Mouse (Mus musculus) heart, adult 8-10 months (tissue): ENCODE data around the gene Itih5. TPM values are rescaled to one million over a fixed set of nuclear protein-coding genes. Genes with fewer than 3 reads are reported as not detected.

Source experiments
- DNase-seq: peaks from one replicate; pipeline ENCODE4 v3.0.0; 2022; ENCODE audit warnings: low spot score
- total RNA-seq, 4 experiments: library from RNA; stranded (reverse); gene quantifications; 2 replicates each; pipeline ENCODE4 v1.2.4; 2022

Itih5 gene
- total RNA-seq, result 1 to 10 TPM; 2.7 to 5.7 (median 4.1) TPM

DNA sequence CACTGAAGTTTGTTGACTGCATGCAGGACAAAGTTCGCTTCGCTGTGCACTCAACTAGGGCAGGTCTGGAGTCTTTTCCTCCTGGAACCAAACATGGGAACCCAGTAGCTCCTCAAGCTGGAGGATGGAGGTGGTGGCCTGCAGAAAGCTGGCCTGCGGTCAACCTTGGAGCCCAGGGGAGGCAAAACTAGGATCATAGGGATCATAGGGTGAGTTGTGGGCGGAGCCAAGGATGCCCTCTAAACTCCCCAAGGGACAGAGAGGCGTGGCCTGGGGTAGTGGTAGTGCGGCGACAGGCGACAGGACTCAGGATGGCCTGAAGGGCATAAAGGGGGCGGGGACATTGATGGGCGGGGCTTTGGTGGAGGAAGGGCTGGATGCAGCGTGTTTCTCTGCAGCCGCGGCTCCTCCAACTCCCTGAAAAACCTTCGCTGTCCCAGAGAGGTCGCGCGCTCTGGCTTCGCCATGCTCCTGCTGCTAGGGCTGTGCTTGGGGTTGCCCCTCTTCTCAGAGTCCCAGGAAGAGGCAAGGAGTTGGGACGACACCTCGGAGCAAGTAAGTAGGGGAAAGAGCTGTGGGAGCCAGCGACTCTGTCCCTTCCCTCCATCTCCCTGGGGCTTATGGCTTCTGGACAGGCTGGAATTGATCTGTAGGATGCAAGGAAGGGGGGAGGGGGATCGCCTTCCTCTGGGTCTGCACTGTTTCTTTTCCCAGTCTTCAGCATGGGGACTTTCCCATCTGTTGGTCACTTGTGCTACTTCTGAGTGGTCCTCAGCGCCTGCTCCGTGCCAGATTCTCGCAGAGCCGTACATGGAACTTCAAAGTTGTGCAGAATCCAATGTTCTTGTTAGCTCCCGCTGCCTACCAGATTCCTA, at the start of gene Itih5:
TSS of gene Itih5 (plus strand) at position 371 of the 875 bp plus-strand sequence.
- DNase-seq, result no peak

DNA sequence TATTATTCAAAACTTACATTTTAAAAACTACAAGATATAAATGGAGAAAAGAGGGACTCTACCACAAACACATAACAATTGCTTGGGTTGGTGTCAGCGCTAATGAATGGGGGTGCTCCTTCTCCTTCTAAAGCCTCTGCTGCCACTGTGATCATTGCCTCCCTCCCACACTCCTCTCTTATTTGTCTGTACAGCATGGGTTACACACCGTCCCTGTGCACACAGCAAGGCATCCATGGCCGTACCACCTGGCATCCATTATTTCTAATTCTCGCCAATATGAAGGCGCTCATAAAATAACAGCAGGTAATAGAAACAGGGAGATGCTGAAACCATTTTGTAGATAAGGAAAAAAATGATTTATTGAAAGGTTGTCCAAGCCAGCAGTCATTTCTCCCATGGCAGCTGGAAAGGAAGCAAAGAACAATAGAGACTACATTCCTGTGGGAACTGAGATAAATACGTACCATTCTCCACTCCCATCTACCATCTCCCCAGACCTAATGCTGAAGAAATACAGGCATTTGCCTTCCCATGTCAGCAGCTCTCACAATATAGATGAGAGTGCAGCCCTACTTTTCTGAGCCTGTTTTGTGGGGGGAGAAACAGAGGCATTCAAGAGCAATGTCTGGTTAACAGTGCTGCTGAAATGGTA, 44.7 kb upstream of the Itih5 start:
- no peak for DNase-seq

DNA sequence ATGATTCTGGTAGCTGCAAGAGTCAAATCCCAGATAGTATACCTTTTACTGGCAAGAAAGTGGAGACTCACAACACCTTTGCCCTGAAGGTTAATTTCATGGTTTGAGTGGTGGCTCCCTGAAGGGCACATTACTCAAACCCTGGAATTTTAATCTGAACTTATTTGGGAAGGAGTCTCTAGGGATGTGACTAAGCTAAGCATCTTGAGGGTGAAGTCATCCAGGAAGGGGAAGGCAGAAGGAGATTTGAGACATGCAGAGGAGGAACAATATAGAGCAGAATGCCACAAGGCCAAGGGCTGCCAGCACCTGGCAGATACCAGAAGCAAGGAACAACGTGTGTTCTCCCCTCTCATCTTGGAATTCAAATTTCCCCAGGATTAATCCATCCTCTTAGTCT, 34.6 kb upstream of the Itih5 start:
- DNase-seq, result no peak

DNA sequence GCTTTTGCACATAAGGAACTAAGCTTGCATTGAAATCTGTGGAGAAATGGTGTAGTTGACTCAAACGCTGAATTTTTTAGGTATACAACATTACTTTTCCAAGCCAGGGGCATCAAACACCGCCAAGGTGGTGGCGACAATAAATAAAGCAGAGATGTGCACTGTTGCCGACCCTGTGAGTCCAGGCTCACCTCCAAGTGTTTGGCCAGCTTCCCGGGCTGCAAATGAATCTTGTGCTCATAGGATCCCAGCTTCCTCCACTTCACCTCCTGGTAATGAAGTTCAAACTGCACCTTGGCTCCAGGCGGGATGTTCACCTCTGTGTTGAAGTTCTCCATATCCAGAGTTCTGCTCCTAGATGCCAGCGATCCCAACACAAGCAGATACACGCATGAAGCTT, 34.1 kb upstream of the Itih5 start:
- DNase-seq, result no peak

DNA sequence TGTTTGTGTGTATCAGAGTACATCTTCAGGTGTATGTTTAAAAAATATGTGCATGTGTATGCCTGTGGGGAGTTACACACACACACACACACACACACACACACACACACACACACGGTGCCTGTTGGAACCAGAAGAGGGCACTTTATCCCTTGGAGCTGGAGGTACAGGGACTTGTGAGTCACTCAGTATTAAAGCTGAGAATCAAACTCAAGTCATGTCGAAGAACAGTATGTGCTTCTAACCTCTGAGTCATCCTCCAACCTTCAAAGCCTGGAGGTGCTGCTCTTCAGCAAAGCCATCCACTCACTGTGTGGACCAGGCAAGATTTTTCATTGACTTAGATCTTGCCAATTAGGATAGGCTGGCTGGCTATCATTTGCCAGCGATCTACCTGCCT, 31.5 kb upstream of the Itih5 start:
- no peak for DNase-seq

DNA sequence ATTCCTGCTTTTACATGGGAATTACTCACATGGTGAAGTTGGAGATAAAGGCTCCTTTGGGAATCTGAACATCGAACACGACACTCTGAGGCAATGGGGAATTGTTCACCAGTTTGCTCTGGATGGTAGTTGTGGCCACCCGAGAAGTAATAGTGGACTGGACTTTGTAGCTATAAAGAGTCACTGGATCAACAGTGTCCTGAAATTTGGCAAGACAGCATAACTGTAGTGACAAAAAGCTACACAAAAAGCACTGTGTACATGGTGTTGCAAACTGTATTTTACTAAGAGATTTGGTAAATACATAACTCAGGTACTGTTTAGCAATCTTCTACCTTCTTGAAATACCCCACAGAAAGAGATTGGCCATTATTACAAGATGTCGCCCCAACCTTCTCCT, 27.2 kb upstream of the Itih5 start:
- DNase-seq, result no peak

DNA sequence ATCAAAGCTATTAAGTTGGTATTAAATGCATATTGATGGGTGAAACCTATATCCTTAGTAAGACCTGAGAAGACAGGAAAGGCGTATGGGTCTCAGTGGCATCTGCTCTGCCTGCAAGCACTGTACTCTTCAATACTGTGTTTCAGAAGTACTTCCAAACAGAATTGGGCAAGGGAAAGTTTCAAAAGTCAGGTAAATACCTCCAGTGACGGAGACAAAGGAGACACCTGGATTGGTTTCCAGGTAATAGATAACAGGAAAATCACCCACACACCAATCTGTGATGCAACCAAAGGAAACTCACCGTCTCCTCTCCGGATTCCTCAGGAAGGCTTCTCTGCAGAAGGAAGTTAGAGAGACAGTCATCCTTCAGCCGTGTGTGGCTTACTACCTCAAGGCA, 25.9 kb upstream of the Itih5 start:
- DNase-seq, result no peak

DNA sequence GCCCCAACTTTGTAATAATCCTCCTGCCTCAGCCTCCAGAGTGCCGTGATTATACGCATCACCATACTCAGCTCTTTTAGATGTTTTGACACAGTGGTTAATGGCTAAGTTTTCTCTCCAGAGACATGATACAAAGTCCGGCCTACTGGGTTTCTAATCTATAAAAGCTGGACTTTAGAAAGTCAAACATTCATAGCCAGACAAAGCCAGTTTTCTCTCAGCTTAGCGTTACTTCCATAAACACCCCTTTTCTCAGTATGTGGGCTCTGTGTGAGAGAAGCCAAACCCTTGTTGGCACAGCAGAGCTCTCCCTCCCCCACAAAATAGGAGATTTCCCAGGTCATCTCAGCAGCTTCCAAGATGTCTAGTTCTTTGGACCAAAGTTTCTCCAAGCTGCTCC, 24.8 kb upstream of the Itih5 start:
- DNase-seq, result no peak

DNA sequence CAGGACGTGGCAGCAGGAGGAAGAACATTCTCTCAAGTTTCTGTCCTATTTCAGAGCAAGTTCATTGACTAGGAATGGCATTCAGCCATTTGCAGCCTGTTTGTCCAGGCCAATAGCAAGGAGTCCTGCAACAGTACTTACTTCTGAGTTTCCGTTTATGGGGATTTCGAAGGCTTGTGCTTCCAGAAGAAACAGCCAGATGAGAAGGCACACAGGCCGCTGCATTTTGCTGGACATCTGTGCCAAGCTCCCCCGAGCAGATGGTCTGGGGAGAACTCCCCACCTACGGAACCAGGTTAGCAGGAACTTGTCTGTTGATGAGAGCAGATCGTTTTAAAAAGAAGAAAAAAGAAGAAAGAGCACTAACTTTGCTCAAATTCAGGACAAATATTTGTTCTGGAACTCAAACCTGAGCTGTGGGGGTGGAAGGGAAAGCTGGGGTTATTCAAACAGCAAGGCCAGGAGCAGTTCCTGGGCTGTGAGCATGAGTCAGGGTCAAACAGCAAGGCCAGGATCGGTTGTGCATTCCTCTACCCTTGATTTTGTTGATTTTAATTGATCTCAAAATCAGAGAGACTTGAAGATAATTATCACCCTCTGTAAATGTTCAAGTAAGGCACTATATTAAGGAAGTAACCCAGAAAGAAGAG, 22.9 kb upstream of the Itih5 start:
- no peak for DNase-seq

DNA sequence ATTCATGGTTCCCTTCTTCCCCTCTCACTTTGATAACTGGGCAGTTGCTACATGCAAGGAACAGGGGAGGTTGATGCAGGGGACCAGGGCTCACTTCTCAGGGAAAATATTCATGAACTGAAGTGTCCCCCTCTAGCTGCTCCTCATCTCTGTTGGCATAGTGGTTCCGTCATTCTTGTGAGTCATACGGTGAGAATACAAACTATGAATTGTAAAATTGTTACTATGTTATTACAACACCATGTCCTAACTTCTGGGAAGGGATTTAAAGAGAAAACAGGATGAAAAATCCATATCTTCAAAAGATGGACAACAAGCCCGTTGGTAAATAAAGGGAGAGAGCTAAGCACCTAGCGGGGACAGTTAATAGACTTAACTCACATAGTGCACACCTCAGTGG, 22.1 kb upstream of the Itih5 start, which contains the start of gene Itih2:
TSS of gene Itih2 (minus strand) at position 101 of the 400 bp plus-strand sequence.
- no peak for DNase-seq

DNA sequence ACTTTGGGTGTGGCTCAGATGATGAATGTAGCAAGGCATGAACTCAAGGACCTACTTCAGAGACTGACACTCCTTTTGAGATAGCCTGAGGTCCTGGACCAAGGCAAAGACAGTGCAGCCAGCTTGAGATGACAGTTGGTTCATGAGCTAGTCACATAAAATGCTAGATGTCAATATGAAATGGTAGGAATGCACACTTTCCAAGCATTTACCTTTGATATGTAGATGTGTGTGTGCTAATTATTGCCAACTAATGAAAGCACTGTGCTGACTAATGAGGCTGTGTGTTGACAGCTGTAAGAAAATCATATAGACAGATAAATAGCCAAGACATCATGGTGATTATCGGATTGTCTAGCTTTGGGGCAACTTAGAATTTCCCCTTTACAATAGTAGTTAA, 21.2 kb upstream of the Itih5 start:
- no peak for DNase-seq

DNA sequence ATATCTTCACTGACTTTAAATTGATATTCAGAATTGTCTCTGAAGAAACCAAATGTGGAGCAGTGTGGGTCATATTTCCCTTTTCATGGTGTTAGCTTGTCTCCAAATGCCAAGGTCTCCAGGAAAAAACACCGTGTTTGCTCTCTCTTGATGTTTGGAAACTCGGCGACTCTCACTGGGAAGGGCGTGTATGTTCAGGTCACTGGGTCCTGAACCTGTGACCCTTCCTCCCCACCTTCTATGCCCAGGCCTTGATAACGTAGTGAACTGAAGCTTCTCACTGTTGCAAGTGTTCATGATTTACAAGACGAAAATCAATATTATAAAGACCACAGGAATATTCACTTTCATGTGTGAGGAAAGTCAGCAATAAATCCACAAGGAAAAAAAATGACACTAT, 19.4 kb upstream of the Itih5 start:
- DNase-seq, result no peak

DNA sequence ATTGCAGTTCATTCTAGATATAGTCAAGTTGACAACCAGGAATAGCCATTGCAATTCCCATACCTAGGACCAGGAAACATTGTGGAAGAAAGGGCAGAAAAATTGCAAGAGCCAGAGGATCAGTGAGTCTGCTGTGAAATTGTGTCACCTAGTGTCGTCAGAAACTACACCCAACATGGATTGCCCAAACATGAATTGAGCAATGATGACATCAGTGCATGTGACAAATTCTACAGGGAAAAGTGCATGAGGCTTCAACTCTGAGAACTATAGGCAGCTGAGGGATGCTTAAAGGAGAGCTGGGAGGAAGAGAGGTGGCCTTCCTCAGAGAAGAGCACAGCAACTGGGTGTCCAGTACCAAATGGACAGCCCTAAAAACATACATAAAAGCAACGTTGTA, 16.1 kb upstream of the Itih5 start:
- DNase-seq, result no peak

DNA sequence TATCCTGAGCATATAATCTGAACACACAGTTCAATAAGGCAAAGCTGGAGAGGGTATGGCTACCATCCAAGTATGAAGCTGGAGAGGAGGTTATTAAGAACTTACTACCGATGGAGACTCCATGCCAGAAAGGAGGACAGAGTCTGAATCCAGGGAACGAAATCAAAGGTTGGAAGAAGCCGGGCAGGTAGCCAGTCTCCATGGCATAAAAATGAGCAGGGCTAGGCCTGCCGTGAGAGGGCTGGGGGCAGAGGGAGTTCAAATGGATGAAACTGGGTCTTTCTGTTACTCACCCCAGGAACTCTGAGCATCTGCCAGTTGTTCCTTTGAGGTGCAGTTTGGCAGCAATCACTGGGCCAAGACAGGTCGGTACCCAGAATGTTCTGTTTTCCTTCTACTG, 12.9 kb upstream of the Itih5 start:
- DNase-seq, result no peak

DNA sequence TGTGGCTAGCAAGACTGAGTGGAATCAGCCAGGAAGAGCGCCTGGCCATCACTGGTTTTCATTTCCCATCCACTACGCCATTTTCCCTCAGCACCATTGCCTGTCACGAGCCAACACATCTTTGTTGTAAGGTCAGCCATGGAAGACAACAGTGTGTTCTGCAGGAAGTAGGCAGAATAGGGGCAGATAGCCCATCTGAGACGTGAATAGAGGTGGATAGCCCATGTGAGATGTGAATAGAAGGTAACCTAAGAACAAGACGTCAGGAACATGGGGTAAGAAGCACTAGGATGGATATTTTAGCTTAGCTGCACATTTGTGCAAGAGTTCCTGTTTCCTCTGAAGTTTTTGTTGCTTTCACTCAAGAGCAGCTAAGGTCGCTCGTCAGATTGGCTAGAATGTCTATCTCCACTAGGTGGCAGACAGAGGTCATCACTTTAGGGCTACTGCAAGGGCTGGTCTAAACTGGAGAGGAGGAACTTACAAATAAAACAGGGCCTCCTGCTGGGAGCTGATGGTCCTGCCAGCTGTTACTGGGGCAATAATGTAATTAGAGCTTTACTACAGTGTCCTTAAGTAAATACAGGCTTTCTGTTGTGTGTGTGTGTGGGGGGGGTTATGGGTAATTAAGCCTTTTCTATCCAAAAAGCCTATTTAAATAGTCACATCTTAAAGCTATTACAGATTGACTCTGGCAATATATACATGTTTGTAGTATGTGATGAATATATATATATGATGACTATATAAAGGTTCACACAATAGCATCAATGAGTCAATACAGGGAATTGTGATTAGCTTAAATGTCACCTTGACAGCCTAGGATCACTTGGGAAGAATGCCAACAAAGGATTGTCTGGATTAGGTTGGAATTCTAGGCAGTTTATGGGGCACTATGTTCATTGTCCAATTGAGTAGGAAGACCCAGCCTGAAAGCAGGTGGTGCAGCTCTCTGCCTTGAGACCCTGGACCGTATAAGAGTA, 10.6 kb upstream of the Itih5 start:
- peak; percentile 76 for DNase-seq

DNA sequence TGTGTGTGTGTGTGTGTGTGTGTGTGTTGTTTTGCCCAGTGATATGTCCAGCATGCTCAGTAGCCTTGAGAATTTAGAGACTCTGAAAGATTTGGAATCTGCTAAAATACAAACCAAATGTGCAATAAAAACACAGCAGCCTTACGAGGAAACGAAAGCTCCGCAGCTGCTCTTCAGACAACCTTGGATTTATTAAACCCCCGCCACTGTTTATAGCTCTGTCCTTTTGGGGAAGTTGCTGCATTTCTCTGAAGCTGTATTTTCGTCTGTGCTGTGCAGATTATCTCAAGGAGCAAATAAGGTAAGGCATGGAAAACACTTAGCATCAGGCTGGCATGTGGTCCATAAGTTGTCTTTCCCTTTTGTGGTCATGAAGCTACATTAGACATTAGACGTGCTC, 7.9 kb upstream of the Itih5 start:
- no peak for DNase-seq

DNA sequence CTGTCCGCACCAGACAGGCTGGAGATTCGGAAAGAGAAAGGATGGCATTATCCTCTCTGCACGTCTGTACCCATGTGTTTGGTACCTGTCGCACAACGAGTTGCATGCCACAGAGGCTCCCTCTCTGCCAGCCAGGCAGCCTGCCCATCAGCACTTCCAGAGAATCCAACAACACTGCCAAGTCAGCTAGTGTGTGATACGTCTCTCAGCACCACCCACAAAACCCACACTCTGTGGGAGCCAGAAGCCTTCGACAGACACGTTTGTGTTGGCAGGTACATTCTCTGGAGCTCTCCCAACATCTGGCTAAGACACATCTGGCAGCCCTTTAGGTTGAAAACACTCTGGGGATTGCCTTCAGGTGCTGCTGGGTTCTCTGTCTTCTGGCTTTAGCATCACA, 6.2 kb upstream of the Itih5 start:
- DNase-seq, result no peak

DNA sequence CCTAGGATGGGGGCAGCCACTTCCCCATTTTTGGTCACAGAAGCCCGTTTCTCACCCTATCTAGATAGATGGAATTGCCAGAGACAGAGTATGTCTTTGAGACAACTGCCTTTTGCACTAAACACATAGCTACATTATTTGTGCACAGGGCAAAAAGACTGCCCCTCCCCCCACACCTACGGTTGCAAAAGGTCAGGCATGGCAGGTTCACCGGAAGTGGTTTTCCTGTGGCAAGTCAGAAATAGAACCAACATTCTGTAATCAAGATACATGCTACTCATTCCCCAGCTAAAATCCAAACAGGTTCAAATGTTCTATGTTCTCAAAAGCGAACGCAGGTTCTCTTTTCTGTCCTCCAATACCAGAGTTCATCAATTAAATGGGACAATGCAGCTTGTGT, 781 bp upstream of the Itih5 start:
- no peak for DNase-seq

DNA sequence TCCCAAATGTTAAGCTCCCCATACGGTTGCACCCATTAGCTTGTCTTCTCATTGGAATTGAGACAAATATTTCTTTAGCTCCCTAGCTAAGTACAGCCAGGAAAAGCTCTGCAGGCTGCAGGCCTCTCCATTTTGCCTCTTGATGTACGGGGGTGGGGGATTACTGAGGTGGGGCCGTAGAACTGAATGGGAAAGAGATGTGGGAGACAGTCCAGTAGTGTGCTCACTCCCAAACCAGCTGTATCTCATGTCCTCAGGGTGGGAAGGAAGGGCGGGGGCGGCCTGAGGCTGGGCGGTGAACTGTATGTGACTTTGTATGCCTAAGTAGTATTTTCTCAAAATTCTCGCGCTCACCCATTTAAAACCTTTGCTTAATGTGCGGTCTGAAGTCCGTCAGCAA, 3.8 kb downstream of the Itih5 start:
- DNase-seq, result no peak

DNA sequence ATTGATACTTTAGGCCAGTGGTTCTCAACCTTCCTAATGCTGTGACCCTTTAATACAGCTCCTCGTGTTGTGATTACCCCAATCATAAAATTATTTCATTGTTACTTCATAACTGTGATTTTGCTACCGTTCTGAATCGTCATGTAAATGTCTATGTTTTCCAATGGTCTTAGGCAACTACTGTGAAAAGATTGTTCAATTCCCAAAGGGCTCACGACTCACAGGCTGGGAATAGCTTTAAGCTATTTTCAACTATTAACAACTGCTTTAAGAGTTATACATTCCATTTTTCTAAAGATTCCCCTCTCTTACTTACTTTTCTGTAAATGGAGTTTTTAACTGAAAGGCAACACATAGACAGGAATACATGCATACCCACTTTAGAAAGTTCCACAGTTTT, 8.6 kb downstream of the Itih5 start:
- no peak for DNase-seq

DNA sequence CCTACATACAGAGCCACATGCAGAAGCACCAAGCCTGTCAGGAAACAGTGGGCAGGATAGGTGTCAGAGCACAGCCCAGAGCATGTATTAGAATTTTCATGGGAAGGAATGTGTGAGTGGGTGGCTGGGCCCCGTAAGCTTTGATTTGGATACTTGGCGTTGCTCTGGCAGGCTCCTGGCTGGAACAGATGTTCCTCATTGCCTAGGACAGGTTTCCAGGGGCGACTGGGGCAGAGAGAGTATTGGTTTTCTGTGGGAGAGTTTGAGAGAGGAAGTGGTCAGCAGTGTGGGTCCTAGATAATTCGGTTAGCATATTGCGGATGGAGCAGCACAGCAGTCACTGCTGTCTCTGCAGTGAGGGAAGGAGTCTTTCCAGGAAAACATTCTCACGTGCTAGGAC, 13.3 kb downstream of the Itih5 start:
- no peak for DNase-seq

DNA sequence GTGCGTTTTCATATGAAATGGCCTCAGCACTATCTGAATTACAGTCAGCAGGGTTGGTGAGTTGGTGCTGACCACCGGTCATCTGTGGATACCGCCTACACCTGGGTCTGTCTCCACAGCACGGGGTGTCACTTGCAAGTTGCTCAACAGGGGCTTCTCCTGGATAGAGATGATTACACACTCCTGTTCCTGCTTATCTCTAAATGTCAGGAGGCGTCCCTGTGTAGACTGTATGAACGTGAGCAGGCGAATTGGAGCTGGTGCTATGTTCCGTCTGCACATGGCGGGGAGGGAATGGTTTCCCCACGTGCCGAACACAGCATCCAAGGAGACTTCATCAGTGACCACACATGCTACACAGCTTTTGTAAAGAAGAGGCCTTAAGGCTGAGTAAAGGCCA, 13.9 kb downstream of the Itih5 start:
- DNase-seq, result no peak
